Mouse (Mus musculus): ENCODE results near the gene Slc26a5.

The Slc26a5 gene

DNA sequence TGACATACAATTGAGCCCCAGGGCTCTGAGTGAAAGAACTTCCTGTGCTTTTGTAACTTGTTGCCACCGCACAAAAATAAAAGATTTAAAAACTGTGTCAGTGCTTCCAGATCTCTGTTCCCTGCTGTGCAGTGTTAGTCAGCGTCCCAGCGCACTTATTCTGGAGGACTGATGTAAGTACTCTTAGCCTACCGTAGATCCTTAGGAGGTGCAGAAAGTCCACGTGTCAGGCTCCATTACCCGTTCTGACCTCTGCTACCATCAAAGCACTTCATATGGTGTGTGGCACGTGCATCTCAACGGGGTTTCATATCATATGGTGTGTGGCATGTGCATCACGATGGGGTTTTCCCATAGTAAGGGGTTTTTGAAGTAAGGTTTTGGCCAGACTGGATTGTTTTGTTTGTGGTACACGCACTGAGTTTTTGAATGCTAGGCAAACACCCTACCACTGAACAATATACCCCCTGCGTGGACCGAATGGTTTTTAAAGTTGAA, 61.7 kb downstream of the Slc26a5 start:
- no peak for DNase-seq

- DNase-seq: no peak
Observed at GRCm38 (mm10) chr5:21802907-21803306, 62.5 kb downstream of the Slc26a5 start.

DNA sequence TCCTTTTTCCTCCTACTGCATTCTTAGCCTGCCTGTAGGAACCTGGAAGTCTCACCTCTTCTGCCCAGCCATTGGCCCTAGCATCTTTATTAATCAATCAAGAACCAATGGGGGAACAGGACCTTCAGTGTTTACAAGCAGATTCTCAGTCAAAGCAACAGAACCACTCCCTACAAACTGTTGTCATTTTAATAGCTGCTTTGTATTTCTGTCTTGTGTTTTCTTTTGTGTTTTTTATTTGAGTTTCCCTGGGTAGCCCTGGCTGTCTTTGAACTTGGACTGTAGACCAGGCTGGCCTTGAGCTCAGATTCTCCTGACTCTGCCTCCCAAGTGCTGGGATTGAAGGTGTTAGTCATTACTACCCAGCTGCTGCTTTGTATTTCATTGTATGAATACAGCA, 73.2 kb downstream of the Slc26a5 start:
- no peak for DNase-seq

- no peak for DNase-seq
Observed at GRCm38 (mm10) chr5:21789061-21789460, 76.3 kb downstream of the Slc26a5 start.

DNA sequence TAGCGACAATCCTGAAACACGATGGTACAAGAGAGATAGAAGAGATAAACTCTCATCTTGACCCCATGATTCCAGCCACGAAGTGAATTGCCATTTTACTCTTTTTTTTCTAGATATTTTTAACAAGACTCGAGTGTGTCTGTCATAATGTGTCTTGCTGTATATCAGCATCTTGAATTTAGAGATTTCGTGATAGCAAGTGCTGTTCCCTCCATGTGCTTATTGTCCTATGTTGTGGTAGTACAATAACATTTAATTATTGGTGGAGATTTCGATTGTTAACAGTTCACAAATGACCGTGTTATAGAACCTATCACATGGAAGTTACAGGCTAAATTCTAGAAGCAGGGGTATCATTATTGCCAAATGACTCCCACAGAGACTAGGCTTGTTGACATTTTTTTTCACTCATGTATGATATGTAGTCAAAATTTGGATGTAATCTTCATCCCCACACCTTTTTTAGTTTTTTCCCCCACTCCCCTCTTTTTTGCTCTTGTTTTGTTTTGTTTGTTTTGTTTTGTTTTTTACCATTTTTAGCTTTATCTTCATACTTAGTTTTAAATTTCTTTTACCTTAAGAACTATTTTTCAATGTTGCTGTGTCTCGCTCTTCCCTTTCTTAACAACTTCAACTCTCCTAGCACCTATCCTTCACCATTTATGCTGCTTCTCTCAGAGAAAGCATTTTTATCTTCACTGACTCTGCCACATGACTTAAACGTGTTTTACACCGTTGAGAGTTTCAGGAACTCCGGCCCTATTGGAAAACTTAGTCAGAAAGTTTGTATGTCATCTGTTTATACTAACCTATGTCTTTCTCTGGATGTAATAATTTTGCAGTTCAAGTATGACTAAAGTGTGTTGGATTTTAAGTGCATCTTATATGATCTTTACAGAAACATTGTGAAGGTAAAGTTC, 78.0 kb downstream of the Slc26a5 start:
- DNase-seq: no peak

GRCm38 (mm10) chr5:21786258-21787185, 78.9 kb downstream of the Slc26a5 start:
- DNase-seq: peak; percentile 91 to 93

- peak in 1 of 2 experiments; percentile 13 for DNase-seq
Observed at GRCm38 (mm10) chr5:21785776-21786175, 79.6 kb downstream of the Slc26a5 start.

DNA sequence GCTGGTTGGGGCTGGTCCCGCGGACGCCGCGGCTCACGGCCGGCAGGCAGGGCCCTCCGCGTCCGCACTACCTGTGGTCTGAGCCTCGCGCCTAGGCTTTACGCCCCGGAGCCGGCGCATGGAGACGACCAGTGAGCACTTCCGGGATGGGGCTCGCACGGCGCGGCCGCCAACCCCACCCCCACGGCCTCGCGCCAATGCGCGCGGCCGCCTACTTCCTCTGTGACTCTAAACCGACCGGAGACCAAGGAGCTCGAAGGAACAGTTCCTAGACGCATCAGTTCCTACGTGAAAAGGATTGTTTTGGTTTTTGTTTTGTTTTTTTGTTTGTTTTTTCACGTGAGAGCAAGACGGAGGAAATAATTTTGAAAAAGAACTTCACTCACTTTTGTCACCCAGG, 80.4 kb downstream of the Slc26a5 start, which contains the start of the genes Dnajc2 and Psmc2:
Dnajc2 (minus strand) TSS at position 199 of the 400 bp plus-strand sequence.
Psmc2 (plus strand) TSS at position 231 of the 400 bp plus-strand sequence.
- DNase-seq: peak; percentile 85 to 91

DNA sequence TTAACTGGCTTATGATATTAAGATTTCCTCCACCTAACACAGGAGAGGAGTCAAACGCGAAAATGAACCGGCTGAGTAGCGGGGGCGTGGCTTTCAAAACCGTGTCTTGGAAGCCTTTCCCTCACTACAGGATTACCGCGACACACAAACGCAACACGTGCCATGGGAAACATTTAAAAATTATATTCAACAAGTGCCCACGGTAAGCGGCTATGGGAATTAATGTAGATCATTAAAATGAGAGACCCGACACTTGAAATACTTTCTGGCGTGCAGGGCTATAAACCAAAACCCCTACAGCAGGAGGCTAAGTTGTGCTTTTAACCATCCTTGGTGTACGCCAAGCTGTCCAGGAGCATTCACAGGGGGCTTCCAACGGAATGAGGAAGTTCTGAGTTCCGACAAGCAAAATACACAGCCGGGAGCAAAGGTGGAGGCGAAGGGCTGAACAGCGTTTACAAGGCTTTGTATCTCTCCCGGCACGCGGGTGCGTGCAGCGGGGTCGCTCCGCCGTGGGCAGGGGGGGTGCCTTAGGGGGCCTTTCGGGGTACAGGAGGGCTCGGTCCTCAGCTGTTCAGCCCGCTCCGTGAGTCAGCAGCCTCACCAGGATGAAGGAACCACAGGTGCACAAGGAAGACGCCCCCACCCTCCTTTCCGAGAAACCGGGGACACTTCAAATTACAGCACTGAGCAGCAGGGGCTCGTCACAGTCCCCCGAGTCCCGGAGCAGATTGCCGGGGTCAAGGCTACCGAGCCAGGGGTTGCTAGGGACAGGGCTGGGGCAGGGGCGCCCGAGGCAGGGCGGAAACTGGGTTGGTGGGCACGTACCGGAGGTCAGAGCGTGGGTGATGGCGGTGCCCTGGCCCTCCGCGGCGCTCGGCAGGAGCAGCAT, 81.0 kb downstream of the Slc26a5 start:
- peak in 1 of 2 experiments; percentile 12 for DNase-seq

DNA sequence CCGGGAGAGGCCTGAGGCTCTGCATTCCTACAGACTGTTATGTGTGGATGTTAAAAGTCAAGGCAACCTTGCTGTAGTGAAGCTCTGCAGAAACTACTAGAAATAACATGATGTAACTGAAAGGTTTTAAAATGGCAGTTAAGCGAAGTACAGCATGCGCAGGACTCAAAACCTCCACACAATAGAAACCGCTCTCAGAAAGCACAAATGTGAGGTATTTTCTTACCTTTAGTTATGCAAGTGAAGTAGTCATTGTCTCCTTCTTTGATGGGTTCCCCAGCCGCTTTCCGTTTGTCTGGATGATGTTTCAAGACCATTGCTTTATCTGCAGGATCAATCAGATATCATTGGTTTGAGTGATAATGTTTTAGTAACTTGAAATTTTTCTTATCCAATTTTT, 88.9 kb downstream of the Slc26a5 start:
- DNase-seq: no peak

- DNase-seq: no peak
Observed at GRCm38 (mm10) chr5:21769841-21770240, 95.6 kb downstream of the Slc26a5 start.

GRCm38 (mm10) chr5:21768506-21768905, 96.9 kb downstream of the Slc26a5 start:
- DNase-seq: no peak
